Mouse (Mus musculus) heart, embryonic 12.5 days (tissue): ENCODE measurements around the gene Asic4. TPM values are rescaled to one million over a fixed set of nuclear protein-coding genes. Genes with fewer than 3 reads are reported as not detected.

ENCODE experiments used
- ATAC-seq: fragments of 200-750 bp; cut with Nextera tagmentation; 2 replicates; pipeline ENCODE4 v1.8.0; 2017; ENCODE audit warnings: moderate TSS enrichment, moderate library complexity; ENCODE audit not compliant: insufficient number of reproducible peaks, low FRiP score
- H3K27ac ChIP-seq: fragments of 300-500 bp; sonication (generic); 2 replicates; pipeline ENCODE4 v1.5.1; 2016; ENCODE audit warnings: mild to moderate bottlenecking, moderate library complexity; ENCODE audit not compliant: poor library complexity, severe bottlenecking
- H3K27me3 ChIP-seq: fragments of 300-500 bp; sonication (generic); replicated peaks from 2 replicates; pipeline ENCODE4 v1.6.1; 2016; ENCODE audit warnings: mild to moderate bottlenecking, moderate library complexity
- H3K36me3 ChIP-seq: fragments of 300-500 bp; sonication (generic); 2 replicates; pipeline ENCODE4 v1.6.1; 2016; ENCODE audit warnings: mild to moderate bottlenecking, moderate library complexity
- H3K4me1 ChIP-seq: fragments of 300-500 bp; sonication (generic); replicated peaks from 2 replicates; pipeline ENCODE4 v1.6.1; 2016; ENCODE audit warnings: mild to moderate bottlenecking
- H3K4me2 ChIP-seq: fragments of 300-500 bp; sonication (generic); 2 replicates; pipeline ENCODE4 v1.6.1; 2016; ENCODE audit warnings: mild to moderate bottlenecking, moderate library complexity
- H3K4me3 ChIP-seq: fragments of 300-500 bp; sonication (generic); 2 replicates; pipeline ENCODE4 v1.5.1; 2016; ENCODE audit warnings: mild to moderate bottlenecking
- H3K9ac ChIP-seq: fragments of 300-500 bp; sonication (generic); 2 replicates; pipeline ENCODE4 v1.6.1; 2016; ENCODE audit warnings: mild to moderate bottlenecking, moderate library complexity
- H3K9me3 ChIP-seq: fragments of 300-500 bp; sonication (generic); replicated peaks from 2 replicates; pipeline ENCODE4 v1.6.1; 2016; ENCODE audit warnings: mild to moderate bottlenecking, moderate library complexity
- WGBS: fragments of 180-500 bp; shearing (Covaris S2); methylation state at CpG from one replicate; pipeline ENCODE4 v1.1.7; 2016; 5-methylcytosine and 5-hydroxymethylcytosine counted together
- polyA plus RNA-seq: library from polyadenylated mRNA; unstranded; fragments of >200 nt; fragmentation: Nextera tagmentation; extraction: Ambion mirVana; gene quantifications from 2 replicates; pipeline ENCODE4 v1.2.1, GENCODE M21; 2016

Gene Asic4
- polyA plus RNA-seq, 1 experiment from 2014 or later, result 0.33 TPM

GRCm38 (mm10) chr1:75422823-75423471 lies 27.3 kb upstream of the Asic4 start:
- 5% methylated on average over 71 of the region's 71 CpGs for WGBS
- Histone ChIP-seq H3K27ac (no peak overlapping the region; the same call in 1 of the 2 replicates), H3K4me3 (peak overlapping the region; percentile 30), H3K4me1 (peaks cover 44% of the 10 kb centered on the region), H3K36me3 (peaks cover 72% of the 10 kb centered on the region), H3K27me3 (peaks cover 27% of the 10 kb centered on the region), H3K9ac (peak overlapping the region; percentile 61), H3K4me2 (peak overlapping the region; percentile 68), H3K9me3 (no peaks in the 10 kb centered on the region)
- ATAC-seq, result 0 out of 2 replicates have a peak, but pooled peaks have one; percentile 31

DNA sequence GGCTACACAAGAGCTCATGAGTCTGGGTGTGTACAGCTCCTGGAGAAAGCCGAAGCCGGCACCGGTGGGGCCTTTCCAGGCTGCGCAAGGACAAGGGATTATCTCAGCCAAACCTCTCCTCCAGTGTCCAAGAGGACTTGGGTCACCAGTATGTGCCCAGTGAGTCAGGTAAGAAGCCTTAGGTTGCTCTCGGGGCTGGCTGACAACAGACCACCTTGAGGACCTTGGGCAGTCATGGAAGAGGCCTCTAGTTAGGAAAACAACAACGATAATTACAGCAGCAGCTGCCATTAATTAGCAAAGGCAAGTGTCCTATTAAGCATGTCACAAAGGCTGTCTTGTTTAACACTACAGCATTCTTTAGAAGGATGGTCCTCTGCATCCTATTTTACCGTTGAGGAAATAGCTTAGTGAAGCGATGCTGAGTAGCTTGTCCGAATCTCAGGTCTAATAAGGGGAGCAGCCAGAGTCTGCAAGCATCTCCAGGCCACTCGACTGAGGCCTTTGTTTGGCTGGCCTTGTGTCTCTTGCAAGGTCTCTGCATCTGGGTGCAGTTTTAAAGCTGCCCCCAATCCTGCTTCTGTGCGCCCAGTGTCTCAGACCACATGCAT lies 26.4 kb upstream of the Asic4 start:
- Histone ChIP-seq H3K9me3 (no peaks in the 10 kb centered on the region), H3K27ac (no peak overlapping the region), H3K4me2 (no peak overlapping the region), H3K4me1 (peaks cover 44% of the 10 kb centered on the region), H3K4me3 (no peak overlapping the region), H3K36me3 (peaks cover 72% of the 10 kb centered on the region), H3K9ac (no peak overlapping the region), H3K27me3 (peaks cover 27% of the 10 kb centered on the region)
- ATAC-seq, result no peak
- 71% methylated on average over 11 of the region's 11 CpGs for WGBS

DNA sequence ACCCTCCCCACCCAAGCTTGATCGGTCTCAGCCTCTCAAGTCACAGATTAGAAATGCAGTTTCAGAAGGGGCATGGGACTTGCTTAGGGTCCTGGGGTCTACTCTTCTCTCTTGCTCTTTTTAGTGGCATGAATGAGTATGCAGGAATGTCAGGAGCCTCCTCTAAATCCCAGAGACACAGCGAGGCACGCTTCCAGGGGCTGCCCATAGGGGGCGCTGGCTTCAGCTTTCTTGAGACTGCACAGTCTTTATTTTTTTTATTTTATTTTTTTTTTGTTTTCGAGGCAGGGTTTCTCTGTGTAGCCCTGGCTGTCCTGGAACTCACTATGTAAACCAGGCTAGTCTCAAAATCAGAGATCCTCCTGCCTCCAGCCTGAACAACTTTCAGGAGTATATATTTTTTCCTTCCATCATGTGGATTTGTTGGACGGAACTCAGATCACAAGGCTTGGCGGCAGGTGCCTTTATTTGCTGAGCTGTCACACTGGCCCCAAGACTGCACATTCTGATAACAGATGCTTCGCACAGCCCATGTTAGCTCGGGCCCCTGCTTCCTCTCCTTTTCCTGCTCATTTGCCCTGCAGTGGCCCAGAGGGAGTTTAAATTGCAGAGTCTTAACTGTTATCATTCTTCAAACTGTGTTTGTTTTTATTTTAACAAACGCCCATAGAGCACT lies 24.3 kb upstream of the Asic4 start:
- Histone ChIP-seq H3K4me1 (peaks cover 48% of the 10 kb centered on the region), H3K9me3 (no peaks in the 10 kb centered on the region), H3K4me3 (no peak overlapping the region), H3K27me3 (peaks cover 19% of the 10 kb centered on the region), H3K36me3 (peaks cover 74% of the 10 kb centered on the region), H3K4me2 (no peak overlapping the region), H3K27ac (no peak overlapping the region), H3K9ac (no peak overlapping the region)
- 27% methylated on average over 10 of the region's 10 CpGs for WGBS
- no peak for ATAC-seq

DNA sequence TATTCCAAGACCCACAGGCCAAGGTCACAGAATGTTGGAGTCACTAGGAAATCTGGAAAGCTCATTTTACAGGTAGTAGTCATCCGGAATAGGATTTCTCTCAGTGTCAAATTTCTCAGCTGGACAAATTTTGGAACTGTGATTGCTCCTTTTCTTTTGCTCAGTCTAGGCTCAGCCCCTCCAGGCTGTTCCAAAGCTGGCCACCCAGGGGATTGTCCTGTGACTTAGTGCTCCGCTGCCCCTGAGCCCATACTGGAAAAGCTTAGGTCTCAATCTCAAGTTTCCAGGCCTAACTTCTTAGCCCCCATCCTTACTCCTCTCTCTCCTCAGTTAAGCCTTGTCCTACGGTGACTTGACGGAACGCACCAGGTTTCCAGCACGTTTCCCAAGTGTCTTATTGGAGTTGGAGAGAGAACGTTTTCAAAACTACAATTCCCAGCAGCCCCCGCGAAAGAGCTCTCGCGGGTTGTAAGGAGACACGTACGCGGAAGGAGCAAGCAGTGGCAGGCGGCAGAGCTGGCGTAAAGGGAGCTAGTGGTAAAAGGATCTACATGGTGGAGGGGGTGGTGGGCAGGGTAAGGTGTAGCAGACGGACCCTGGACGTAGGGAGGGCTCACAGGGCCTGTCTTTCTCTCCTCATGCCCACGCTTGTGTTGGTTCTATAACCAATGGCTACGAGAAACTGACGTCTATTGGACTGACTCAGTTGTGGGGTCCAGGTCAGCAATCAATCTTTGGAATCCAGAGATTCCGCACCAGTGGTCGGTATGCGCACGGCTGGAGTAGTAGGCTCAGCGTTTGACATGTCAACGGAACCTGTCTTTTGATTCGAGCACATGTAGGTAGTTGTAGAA lies 14.5 kb upstream of the Asic4 start, which contains the start of gene Gmppa:
Gmppa (plus strand) TSS at position 456 of the 854 bp plus-strand sequence.
- peak within 1 kb of the TSS; percentile 76 for H3K4me3 ChIP-seq
- peak within 1 kb of the TSS; percentile 80 for H3K4me2 ChIP-seq
- 6% methylated on average over 28 of the region's 28 CpGs for WGBS
- no peaks in the 10 kb centered on the region for H3K9me3 ChIP-seq
- H3K36me3 ChIP-seq, result peaks cover 32% of the 10 kb centered on the region
- no peaks in the 10 kb centered on the region for H3K27me3 ChIP-seq
- H3K9ac ChIP-seq, result peak within 1 kb of the TSS; percentile 82
- peak; percentile 66 for ATAC-seq
- peaks cover 24% of the 10 kb centered on the region for H3K4me1 ChIP-seq
- peak within 1 kb of the TSS; percentile 69 for H3K27ac ChIP-seq

- Histone ChIP-seq H3K36me3 (peaks cover 40% of the 10 kb centered on the region), H3K4me2 (no peak overlapping the region), H3K27me3 (peaks cover 7% of the 10 kb centered on the region; the same call in 1 of the 2 replicates), H3K4me3 (no peak overlapping the region), H3K4me1 (peaks cover 19% of the 10 kb centered on the region), H3K9ac (no peak overlapping the region), H3K27ac (no peak overlapping the region), H3K9me3 (no peaks in the 10 kb centered on the region)
- no peak for ATAC-seq
- 73% methylated on average over 8 of the region's 9 CpGs for WGBS
Measured at GRCm38 (mm10) chr1:75438782-75439181, 11.5 kb upstream of the Asic4 start.

GRCm38 (mm10) chr1:75440661-75441060 lies 9.6 kb upstream of the Asic4 start:
- H3K9me3 ChIP-seq, result no peaks in the 10 kb centered on the region
- H3K27me3 ChIP-seq, result peaks cover 24% of the 10 kb centered on the region
- H3K4me1 ChIP-seq, result peaks cover 36% of the 10 kb centered on the region
- H3K9ac ChIP-seq, result no peak overlapping the region
- H3K27ac ChIP-seq, result no peak overlapping the region
- ATAC-seq, result no peak
- no peak overlapping the region for H3K4me2 ChIP-seq
- 96% methylated on average over 7 of the region's 7 CpGs for WGBS
- peaks cover 40% of the 10 kb centered on the region for H3K36me3 ChIP-seq
- H3K4me3 ChIP-seq, result no peak overlapping the region

DNA sequence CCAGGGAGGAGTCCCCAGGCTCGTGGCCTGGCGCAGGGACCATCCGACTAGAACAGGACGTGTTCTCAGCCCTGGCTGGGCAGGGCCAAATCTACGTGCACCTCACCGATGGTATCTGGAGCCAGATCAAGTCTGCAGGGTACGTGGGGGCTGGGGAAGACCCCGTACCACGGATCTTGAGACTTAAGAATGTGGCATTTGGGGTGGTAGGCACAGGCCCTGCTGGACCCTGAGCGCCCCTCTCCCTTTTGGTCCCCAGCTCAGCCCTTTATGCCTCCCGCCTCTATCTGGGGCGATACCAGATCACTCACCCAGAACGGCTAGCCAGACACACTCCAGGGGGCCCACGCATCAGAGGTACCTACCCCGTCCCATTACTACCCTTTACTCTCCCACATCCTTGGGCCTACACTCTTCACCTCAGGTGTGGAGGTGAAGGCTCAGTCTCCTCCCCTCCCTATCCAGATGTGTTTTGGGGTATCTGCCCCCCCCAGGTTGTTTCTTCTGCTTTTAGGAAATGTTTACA lies 8.7 kb upstream of the Asic4 start:
- Histone ChIP-seq H3K9ac (no peak overlapping the region), H3K9me3 (no peaks in the 10 kb centered on the region), H3K27ac (no peak overlapping the region), H3K4me1 (peaks cover 41% of the 10 kb centered on the region), H3K4me3 (no peak overlapping the region), H3K27me3 (peaks cover 25% of the 10 kb centered on the region), H3K36me3 (peaks cover 40% of the 10 kb centered on the region), H3K4me2 (no peak overlapping the region)
- 83% methylated on average over 15 of the region's 15 CpGs for WGBS
- ATAC-seq, result no peak

DNA sequence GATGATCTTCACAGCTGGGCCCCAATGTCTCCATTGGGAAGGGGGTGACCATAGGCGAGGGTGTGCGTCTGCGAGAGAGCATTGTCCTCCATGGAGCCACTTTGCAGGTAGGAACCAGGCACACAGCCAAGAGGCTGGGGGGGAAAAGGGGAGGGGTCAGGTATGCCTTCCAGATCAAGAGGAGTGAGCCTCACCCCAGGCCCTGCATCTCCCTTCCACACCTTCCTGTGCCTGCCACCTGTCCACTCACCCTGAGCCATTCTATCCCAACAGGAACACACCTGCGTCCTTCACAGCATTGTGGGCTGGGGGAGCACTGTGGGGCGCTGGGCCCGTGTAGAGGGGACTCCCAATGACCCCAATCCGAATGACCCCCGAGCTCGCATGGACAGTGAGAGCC lies 8.1 kb upstream of the Asic4 start:
- peaks cover 41% of the 10 kb centered on the region for H3K4me1 ChIP-seq
- WGBS, result 83% methylated on average over 9 of the region's 9 CpGs
- no peak for ATAC-seq

GRCm38 (mm10) chr1:75442811-75443210 lies 7.4 kb upstream of the Asic4 start:
- Histone ChIP-seq H3K9me3 (no peaks in the 10 kb centered on the region), H3K4me1 (peaks cover 41% of the 10 kb centered on the region), H3K36me3 (peaks cover 37% of the 10 kb centered on the region), H3K27ac (no peak overlapping the region), H3K9ac (no peak overlapping the region), H3K4me3 (no peak overlapping the region), H3K4me2 (no peak overlapping the region), H3K27me3 (peaks cover 37% of the 10 kb centered on the region)
- no peak for ATAC-seq
- WGBS, result 68% methylated on average over 8 of the region's 8 CpGs

More for the DNA sequence above, 8.1 kb upstream of the Asic4 start:
- Histone ChIP-seq H3K4me2 (no peak overlapping the region), H3K9me3 (no peaks in the 10 kb centered on the region), H3K4me3 (no peak overlapping the region), H3K36me3 (peaks cover 40% of the 10 kb centered on the region), H3K27ac (no peak overlapping the region), H3K9ac (no peak overlapping the region), H3K27me3 (peaks cover 30% of the 10 kb centered on the region)

DNA sequence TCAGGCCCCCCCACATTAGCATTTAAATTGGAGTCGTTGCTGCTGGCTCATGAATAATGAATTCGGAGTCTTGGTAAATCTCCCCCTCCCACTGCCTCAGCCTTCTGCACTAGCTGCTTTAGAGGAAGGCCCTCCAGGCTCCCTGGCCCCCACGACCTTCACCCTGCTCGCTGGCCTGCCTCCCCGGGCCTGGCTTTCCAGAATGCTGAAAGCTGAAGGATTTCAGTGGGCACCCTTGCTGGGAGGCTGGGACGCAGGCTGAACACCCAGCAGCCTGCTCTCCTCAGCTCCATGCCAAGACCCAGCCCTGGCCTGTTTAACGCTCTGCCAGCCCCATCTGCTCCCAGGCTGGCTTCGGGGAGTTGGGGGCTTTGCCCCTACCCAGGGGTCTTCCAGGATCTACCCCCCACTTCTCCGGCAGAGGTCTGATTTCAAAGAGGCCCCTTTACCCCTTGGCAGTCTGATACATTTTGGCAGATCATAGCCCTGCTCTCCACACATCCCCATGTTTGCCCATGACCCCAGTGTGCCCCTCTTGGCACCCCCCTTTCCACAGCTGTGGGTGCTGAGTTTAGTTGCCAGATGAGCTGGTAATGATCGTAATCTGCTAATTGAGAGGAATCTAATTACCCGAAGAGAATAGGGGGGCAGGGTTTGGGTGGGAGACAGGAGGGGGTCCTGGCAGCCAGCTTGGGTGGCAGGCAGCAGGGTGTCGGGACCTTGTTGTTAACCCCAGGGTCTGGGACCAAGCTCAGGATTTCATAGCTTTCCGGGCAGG lies 6.8 kb upstream of the Asic4 start:
- Histone ChIP-seq H3K4me2 (no peak overlapping the region), H3K9me3 (no peaks in the 10 kb centered on the region), H3K9ac (0 out of 2 replicates have a peak overlapping the region, but pooled peaks have one; percentile 29), H3K36me3 (peaks cover 37% of the 10 kb centered on the region), H3K27me3 (peaks cover 43% of the 10 kb centered on the region), H3K4me1 (peaks cover 45% of the 10 kb centered on the region), H3K27ac (no peak overlapping the region), H3K4me3 (no peak overlapping the region)
- ATAC-seq, result no peak
- WGBS, result 43% methylated on average over 13 of the region's 13 CpGs
